Mouse (Mus musculus) heart, embryonic 16.5 days (tissue): ENCODE results near the gene Qprt. TPM values are rescaled to one million over a fixed set of nuclear protein-coding genes. Genes with fewer than 3 reads are reported as not detected.

Experiments used
- ATAC-seq: fragments of 200-750 bp; cut with Nextera tagmentation; replicated peaks from 2 replicates; pipeline ENCODE4 v1.8.0; 2017; ENCODE audit warnings: moderate number of reproducible peaks; ENCODE audit not compliant: insufficient read depth, low FRiP score; ENCODE audit errors: extremely low read depth
- H3K27ac ChIP-seq: fragments of 300-500 bp; sonication (generic); 2 replicates; pipeline ENCODE4 v1.5.1; 2014; ENCODE audit warnings: mild to moderate bottlenecking, low read length, control low read depth, moderate library complexity
- H3K27me3 ChIP-seq: fragments of 300-500 bp; sonication (generic); 2 replicates; pipeline ENCODE4 v1.6.1; 2014; ENCODE audit warnings: low read length, mixed read lengths; ENCODE audit not compliant: control insufficient read depth, insufficient read depth
- H3K36me3 ChIP-seq: fragments of 300-500 bp; sonication (generic); 2 replicates; pipeline ENCODE4 v1.6.1; 2014; ENCODE audit not compliant: control insufficient read depth, insufficient read depth
- H3K4me1 ChIP-seq: fragments of 300-500 bp; sonication (generic); 2 replicates; pipeline ENCODE4 v1.6.1; 2014; ENCODE audit warnings: low read length, mixed read lengths; ENCODE audit not compliant: control insufficient read depth, insufficient read depth
- H3K4me2 ChIP-seq: fragments of 300-500 bp; sonication (generic); 2 replicates; pipeline ENCODE4 v1.6.1; 2014; ENCODE audit warnings: low read depth, mild to moderate bottlenecking, control low read depth, low read length
- H3K4me3 ChIP-seq: fragments of 300-500 bp; sonication (generic); 2 replicates; pipeline ENCODE4 v1.5.1; 2014; ENCODE audit warnings: mild to moderate bottlenecking, control low read depth, low read length
- H3K9ac ChIP-seq: fragments of 300-500 bp; sonication (generic); 2 replicates; pipeline ENCODE4 v1.6.1; 2014; ENCODE audit warnings: low read length, control low read depth
- H3K9me3 ChIP-seq: fragments of 300-500 bp; sonication (generic); replicated peaks from 2 replicates; pipeline ENCODE4 v1.6.1; 2016; ENCODE audit warnings: low read length; ENCODE audit not compliant: control insufficient read depth
- WGBS: fragments of 180-500 bp; shearing (Covaris S2); extraction: QIAGEN DNeasy Blood & Tissue Kit; methylation state at CpG from one replicate; pipeline ENCODE4 v1.1.7; 2014; 5-methylcytosine and 5-hydroxymethylcytosine counted together
- polyA plus RNA-seq: library from polyadenylated mRNA; unstranded; fragments of >200 nt; fragmentation: Nextera tagmentation; extraction: Ambion mirVana; gene quantifications from 2 replicates; pipeline ENCODE4 v1.2.1, GENCODE M21; 2015

Qprt gene
- polyA plus RNA-seq, 1 experiment from 2014 or later = 2.1 TPM

DNA sequence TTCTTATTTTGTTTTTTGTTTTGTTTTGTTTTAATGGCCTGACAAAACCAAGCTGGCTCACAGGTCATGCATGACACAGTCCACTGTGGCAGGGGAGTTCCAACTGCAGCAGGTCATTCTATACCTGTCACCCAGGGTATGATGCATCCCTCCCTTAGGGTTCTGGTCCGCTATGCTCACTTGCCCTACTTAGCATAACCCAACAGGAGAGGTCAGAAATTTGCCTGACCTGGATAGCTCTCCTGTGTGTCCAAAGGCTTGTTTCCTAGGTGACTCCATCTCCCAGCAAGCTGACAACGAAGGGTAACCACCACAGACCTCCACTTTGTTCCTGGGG, 24.2 kb upstream of the Qprt start:
- WGBS = 70% methylated on average over 2 of the region's 2 CpGs
- no peaks in the 10 kb centered on the region for H3K9me3 ChIP-seq
- no peaks in the 10 kb centered on the region for H3K27me3 ChIP-seq
- no peak overlapping the region for H3K27ac ChIP-seq
- no peak overlapping the region for H3K4me2 ChIP-seq
- no peak overlapping the region for H3K4me3 ChIP-seq
- no peak for ATAC-seq
- H3K36me3 ChIP-seq = no peaks in the 10 kb centered on the region
- peaks cover 3% of the 10 kb centered on the region; the same call in 1 of the 2 replicates for H3K4me1 ChIP-seq
- no peak overlapping the region for H3K9ac ChIP-seq

DNA sequence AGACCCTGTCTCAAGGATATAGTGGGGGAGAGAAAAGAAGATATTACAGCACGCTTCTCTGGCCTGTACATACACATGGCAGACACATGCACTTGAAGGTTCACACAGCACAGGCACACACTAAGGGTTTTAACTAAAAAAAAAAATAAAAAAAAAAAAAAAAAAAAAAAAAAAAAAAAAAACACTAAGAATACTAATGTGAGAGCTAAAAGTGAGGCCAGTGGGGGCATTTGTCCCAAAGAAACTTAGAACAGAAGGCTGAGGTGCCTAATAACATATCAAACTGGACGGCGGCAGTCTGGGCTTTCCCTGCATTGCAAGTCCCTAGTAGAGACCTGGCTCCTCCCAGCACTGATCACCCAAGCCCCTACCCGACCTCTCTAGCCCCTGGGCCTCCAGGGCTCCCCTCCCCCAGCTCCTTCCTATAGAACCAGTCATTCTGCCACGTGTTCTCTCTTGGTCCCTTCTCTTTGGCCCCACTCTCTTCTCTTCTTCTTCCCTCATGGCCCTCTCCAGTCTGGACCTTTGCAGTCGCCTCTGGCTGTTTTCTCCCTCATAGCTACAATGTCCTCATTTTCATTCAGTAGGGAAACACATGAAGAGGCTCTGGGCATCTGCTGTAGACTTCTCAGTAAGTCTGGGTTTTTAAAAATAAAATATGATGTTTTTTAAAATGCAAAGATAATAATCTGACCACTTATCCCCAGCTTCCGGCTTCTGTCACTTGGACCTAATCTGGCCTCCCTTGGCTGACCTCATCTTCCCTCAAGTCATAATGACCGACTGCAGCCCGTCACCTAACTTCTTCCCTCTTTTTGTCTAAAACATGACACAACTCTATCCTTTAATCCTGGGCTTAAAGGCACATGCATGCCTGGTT, 23.6 kb upstream of the Qprt start:
- Histone ChIP-seq H3K4me3 (no peak overlapping the region), H3K4me2 (no peak overlapping the region), H3K36me3 (no peaks in the 10 kb centered on the region), H3K27ac (no peak overlapping the region), H3K27me3 (no peaks in the 10 kb centered on the region), H3K9me3 (no peaks in the 10 kb centered on the region), H3K9ac (no peak overlapping the region), H3K4me1 (peaks cover 3% of the 10 kb centered on the region; the same call in 1 of the 2 replicates)
- WGBS = 46% methylated on average over 9 of the region's 9 CpGs
- ATAC-seq = no peak

DNA sequence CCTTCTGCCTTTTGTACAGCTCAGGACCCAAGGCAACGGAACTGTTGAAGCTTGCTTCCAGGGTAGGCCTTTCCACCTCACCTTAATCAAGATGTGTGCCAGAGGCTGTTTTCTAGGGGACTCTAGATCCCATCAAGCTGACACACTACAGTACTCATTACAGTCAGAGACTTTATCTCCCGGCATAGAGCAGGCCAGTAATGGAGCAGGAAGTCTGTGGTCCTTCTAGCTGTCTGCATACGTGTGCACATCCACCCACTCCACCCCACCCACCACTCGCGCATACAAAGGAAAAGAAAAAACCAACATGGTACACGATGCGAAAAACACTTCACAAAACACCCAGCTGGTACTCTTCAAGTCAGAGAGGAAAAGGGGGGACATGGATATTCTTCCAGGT, 22.4 kb upstream of the Qprt start:
- no peaks in the 10 kb centered on the region for H3K36me3 ChIP-seq
- no peak overlapping the region for H3K4me3 ChIP-seq
- H3K27me3 ChIP-seq = no peaks in the 10 kb centered on the region
- no peak overlapping the region for H3K27ac ChIP-seq
- 0 out of 2 replicates have a peak, but pooled peaks cover 3% of the 10 kb centered on the region for H3K4me1 ChIP-seq
- H3K4me2 ChIP-seq = no peak overlapping the region
- H3K9me3 ChIP-seq = no peaks in the 10 kb centered on the region
- H3K9ac ChIP-seq = no peak overlapping the region
- 65% methylated on average over 7 of the region's 7 CpGs for WGBS
- no peak for ATAC-seq

DNA sequence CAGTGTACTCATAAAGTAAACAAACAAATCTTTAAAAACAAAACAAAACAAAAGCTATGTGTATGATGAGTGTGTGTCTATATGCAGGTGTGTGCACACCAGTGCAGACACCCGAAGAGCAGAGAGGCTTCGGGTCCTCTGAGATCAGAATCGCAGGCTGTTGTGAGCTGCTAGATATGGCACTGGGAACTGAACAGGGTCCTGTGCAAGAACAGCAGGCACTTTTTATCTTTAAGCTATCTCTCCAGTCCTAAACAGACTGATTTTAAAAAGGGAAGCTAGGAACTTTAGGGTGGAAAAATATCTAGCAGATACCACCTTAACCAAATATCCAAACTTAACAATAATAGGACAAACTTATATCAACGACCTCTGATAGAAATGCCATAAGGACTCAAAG, 20.6 kb upstream of the Qprt start:
- Histone ChIP-seq H3K4me2 (no peak overlapping the region), H3K36me3 (no peaks in the 10 kb centered on the region), H3K4me1 (no peaks in the 10 kb centered on the region), H3K9me3 (no peaks in the 10 kb centered on the region), H3K4me3 (no peak overlapping the region), H3K27ac (no peak overlapping the region), H3K9ac (no peak overlapping the region), H3K27me3 (no peaks in the 10 kb centered on the region)
- no peak for ATAC-seq
- 78% methylated on average over 4 of the region's 4 CpGs for WGBS

DNA sequence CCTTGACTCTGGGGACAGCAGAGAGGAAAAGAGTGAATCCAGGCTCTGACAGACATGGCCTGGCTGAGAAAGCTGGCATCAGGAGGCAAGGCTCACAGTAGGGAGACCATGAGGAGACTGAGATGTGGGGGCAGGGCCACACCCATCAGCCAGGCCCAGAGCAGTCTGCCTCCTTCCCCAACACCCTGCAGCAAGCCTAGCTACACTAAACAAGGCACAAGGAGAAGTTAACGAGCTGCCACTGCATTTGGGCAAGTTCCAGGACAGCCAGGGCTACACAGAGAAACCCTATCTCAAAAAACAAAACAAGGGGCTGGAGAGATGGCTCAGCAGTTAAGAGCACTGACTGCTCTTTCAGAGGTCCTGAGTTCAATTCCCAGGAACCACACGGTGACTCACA, 20.2 kb upstream of the Qprt start:
- H3K27me3 ChIP-seq = no peaks in the 10 kb centered on the region
- no peaks in the 10 kb centered on the region for H3K4me1 ChIP-seq
- H3K36me3 ChIP-seq = no peaks in the 10 kb centered on the region
- WGBS = 43% methylated on average over 2 of the region's 2 CpGs
- no peak overlapping the region for H3K9ac ChIP-seq
- no peak overlapping the region for H3K27ac ChIP-seq
- H3K4me2 ChIP-seq = no peak overlapping the region
- H3K9me3 ChIP-seq = no peaks in the 10 kb centered on the region
- no peak for ATAC-seq
- no peak overlapping the region for H3K4me3 ChIP-seq

DNA sequence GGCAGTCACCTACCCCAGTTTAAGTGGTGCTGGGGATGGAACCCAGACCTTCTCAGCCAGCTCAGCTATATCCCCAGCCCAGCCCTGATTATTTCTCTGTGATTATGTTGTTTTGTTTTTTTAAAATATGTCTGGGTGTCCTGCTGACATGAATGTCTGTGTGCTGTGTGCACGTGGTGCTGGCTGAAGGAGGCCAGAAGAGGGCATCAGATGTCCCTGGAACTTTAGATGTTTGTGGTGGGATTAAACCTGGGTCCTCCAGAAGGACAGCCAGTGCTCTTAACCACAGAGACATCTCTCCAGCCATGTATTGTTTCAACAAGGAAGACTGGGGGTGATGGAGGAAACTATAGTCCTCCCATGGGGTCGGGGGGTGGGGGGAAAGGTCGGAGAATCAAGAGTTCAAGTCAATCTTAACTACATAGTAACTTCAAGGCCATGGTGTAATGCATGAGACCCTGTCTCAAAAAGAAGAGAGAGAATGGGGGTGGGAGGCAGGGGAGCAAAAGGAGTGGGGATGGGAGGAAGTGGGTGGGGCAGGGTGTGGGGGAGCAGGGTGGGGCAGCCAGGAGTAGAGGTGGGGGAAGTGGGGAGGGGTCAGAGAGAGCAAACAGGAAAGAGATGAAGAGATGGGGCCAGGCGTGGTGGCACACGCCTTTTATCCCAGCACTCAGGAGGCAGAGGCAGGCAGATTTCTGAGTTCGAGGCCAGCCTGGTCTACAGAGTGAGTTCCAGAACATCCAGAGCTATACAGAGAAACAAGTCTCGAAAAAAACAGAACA, 18.8 kb upstream of the Qprt start:
- H3K27me3 ChIP-seq = no peaks in the 10 kb centered on the region
- 59% methylated on average over 7 of the region's 7 CpGs for WGBS

DNA sequence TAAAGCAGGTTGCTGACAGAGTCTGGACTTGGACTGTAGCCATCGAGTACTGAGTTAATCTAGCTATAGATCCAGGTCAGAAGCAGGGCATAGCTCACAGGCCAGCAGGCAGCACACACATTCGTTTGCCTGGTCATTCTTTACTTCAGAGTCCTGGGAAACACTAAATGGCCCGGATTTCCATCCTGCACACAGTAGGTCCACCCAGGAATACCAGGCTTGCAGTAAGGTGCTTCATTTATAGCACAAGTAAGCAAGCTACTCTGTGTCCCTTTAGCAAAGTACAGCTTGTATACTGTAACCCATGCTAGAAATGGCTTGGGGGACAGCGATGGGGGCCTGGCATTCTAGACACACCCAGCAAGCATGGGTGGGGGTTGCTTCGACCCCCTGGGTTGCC, 17.5 kb upstream of the Qprt start:
- WGBS = 48% methylated on average over 5 of the region's 5 CpGs
- H3K4me2 ChIP-seq = no peak overlapping the region
- H3K4me3 ChIP-seq = no peak overlapping the region
- H3K36me3 ChIP-seq = no peaks in the 10 kb centered on the region
- no peak overlapping the region for H3K9ac ChIP-seq
- no peak overlapping the region for H3K27ac ChIP-seq
- no peaks in the 10 kb centered on the region for H3K9me3 ChIP-seq
- no peak for ATAC-seq
- H3K27me3 ChIP-seq = no peaks in the 10 kb centered on the region
- no peaks in the 10 kb centered on the region for H3K4me1 ChIP-seq

More for the DNA sequence above, 18.8 kb upstream of the Qprt start:
- Histone ChIP-seq H3K27ac (no peak overlapping the region), H3K9me3 (no peaks in the 10 kb centered on the region), H3K4me2 (no peak overlapping the region), H3K9ac (no peak overlapping the region), H3K4me3 (no peak overlapping the region), H3K4me1 (no peaks in the 10 kb centered on the region), H3K36me3 (no peaks in the 10 kb centered on the region)
- ATAC-seq = no peak

DNA sequence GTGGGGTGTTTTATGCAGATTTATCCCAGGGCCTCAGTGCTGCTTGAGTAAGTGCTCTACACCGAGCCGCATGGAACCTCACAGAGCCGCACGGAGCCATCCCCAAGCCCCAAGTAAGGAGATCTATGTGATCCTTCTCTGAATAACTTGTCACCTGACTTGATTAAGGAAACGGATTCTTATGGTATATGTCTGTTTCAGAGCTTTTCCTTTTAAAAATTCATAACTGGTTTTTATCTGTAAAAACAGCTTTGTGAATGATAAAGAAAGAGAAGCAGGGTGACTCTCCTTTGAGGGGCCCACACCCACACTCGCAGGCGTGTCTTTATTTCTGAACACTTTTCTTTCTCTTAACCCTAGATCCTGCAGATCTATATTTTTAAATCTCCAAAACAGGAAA, 17.1 kb upstream of the Qprt start:
- Histone ChIP-seq H3K4me1 (no peaks in the 10 kb centered on the region), H3K4me2 (no peak overlapping the region), H3K9ac (no peak overlapping the region), H3K9me3 (no peaks in the 10 kb centered on the region), H3K27me3 (no peaks in the 10 kb centered on the region), H3K4me3 (no peak overlapping the region), H3K27ac (no peak overlapping the region), H3K36me3 (no peaks in the 10 kb centered on the region)
- 86% methylated on average over 7 of the region's 7 CpGs for WGBS
- ATAC-seq = no peak
